Mouse (Mus musculus) retina, embryonic 14.5 days (tissue): ENCODE data around the gene Cd9.

Experiments used
- DNase-seq: peaks from one replicate; pipeline ENCODE4 v3.0.0-alpha.2; 2015; ENCODE audit warnings: low spot score

The Cd9 gene

GRCm38 (mm10) chr6:125473939-125474338 lies 20.7 kb downstream of the Cd9 start:
- no peak for DNase-seq

GRCm38 (mm10) chr6:125473321-125473721 lies 21.3 kb downstream of the Cd9 start:
- DNase-seq, result no peak

- no peak for DNase-seq
Measured at GRCm38 (mm10) chr6:125471921-125472320, 22.7 kb downstream of the Cd9 start.

GRCm38 (mm10) chr6:125471326-125471725 lies 23.3 kb downstream of the Cd9 start:
- no peak for DNase-seq

- no peak for DNase-seq
Measured at GRCm38 (mm10) chr6:125470616-125471015, 24.0 kb downstream of the Cd9 start.

GRCm38 (mm10) chr6:125469222-125469621 lies 25.4 kb downstream of the Cd9 start:
- no peak for DNase-seq

- no peak for DNase-seq
Measured at GRCm38 (mm10) chr6:125468179-125468960, 26.2 kb downstream of the Cd9 start.

- peak; percentile 11 for DNase-seq
Measured at GRCm38 (mm10) chr6:125467301-125467715, 27.3 kb downstream of the Cd9 start.

- no peak for DNase-seq
Measured at GRCm38 (mm10) chr6:125462312-125462711, 32.3 kb downstream of the Cd9 start.

- no peak for DNase-seq
Measured at GRCm38 (mm10) chr6:125461788-125462187, 32.8 kb downstream of the Cd9 start.

- no peak for DNase-seq
Measured at GRCm38 (mm10) chr6:125461325-125461724, 33.3 kb downstream of the Cd9 start.

GRCm38 (mm10) chr6:125460589-125460988 lies 34.0 kb downstream of the Cd9 start:
- no peak for DNase-seq

- no peak for DNase-seq
Measured at GRCm38 (mm10) chr6:125459903-125460302, 34.7 kb downstream of the Cd9 start.

- DNase-seq, result peak; percentile 35
Measured at GRCm38 (mm10) chr6:125455806-125456520, 38.6 kb downstream of the Cd9 start.

- no peak for DNase-seq
Measured at GRCm38 (mm10) chr6:125454731-125455130, 39.9 kb downstream of the Cd9 start.

GRCm38 (mm10) chr6:125454299-125454698 lies 40.3 kb downstream of the Cd9 start:
- no peak for DNase-seq

- DNase-seq, result no peak
Measured at GRCm38 (mm10) chr6:125447660-125448059, 46.9 kb downstream of the Cd9 start.

- no peak for DNase-seq
Measured at GRCm38 (mm10) chr6:125447205-125447604, 47.4 kb downstream of the Cd9 start.

GRCm38 (mm10) chr6:125445381-125445780 lies 49.2 kb downstream of the Cd9 start:
- no peak for DNase-seq

GRCm38 (mm10) chr6:125442591-125442990 lies 52.0 kb downstream of the Cd9 start:
- DNase-seq, result no peak

- DNase-seq, result no peak
Measured at GRCm38 (mm10) chr6:125436753-125437152, 57.8 kb downstream of the Cd9 start.

GRCm38 (mm10) chr6:125434735-125435518 lies 59.7 kb downstream of the Cd9 start:
- no peak for DNase-seq
